Mouse (Mus musculus) embryo, embryonic 11.5 days (tissue): ENCODE measurements around the gene C1qb.

Source experiments
- DNase-seq: peaks from one replicate; pipeline ENCODE4 v3.0.0-alpha.2; 2012; ENCODE audit warnings: low read depth, low spot score

Gene C1qb

DNA sequence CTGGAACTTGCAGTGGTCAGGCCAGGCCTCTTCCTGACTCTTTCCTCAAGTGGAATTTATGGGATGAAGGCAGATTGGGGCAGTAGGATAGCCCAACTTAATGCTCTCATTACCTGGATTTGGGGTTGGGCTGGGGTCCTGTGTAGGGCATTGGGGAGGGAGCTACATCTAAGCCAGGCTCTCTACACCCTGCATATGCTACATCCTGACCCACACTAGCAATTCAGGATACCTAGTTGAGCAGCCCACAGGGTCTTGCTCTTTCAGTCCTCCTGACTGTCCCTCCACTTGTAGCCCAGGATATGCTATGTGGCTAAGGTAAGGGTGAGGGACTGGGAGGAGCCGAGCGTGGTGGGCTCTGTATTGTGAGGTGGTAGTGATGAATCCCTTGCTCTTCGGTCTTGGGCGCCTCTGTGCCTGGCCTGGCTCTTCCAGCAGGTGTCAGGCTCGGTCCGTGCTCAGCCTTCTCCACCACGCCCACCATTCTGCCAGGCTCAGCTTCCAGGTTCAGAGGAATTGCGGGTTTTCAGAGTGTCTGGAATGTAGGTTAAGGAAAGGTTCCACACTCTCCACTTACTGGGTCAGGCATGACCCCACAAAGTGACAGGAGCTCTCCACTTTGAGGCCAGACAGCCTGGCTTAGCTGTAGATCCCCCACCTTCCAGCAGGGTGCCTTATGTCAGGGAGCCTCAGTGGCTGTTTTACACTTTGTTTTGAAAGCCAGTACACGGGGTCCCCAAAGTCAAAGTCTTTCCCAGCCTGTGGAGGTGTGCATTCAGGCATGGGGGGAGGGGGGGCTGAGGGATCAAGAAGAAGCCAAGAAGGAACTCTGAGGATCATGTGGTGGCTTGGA is 7.9 kb upstream of the C1qb start:
- DNase-seq = peak; percentile 37

DNA sequence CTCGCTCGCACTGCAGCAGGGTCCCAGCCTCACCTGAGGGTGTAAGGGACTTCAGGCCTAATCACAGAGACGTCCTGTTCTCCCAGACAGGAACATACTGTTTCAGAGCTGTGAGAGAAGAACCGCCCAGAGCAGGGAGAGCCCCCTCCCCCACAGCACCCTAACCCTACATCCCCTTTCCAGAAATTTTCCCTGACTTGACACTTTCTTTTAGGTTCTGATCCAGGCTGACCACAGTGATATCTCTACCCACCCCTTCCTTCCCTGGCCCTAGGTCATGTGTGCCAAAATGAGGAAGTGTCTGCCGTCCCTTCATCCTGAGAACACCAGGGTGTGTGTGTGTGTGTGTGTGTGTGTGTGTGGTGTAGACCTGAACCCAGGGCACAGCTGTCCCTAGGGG is 6.8 kb upstream of the C1qb start, which contains the start of gene C1qc:
Gene C1qc, minus strand, starts transcription at position 255 of the 400 bp plus-strand sequence.
- DNase-seq = no peak

- no peak for DNase-seq
These were observed 6.4 kb upstream of the C1qb start for GRCm38 (mm10) chr4:136892371-136892770.

- DNase-seq = no peak
These were observed 5.1 kb upstream of the C1qb start for GRCm38 (mm10) chr4:136891115-136891514.

- DNase-seq = no peak
These were observed 4.0 kb upstream of the C1qb start for GRCm38 (mm10) chr4:136889981-136890380.

GRCm38 (mm10) chr4:136887714-136888113 is 1.7 kb upstream of the C1qb start:
- no peak for DNase-seq

- no peak for DNase-seq
These were observed 7.4 kb downstream of the C1qb start for GRCm38 (mm10) chr4:136878601-136879000.

- DNase-seq = no peak
These were observed 7.8 kb downstream of the C1qb start for GRCm38 (mm10) chr4:136878171-136878570.

GRCm38 (mm10) chr4:136876971-136877370 is 9.0 kb downstream of the C1qb start:
- no peak for DNase-seq

DNA sequence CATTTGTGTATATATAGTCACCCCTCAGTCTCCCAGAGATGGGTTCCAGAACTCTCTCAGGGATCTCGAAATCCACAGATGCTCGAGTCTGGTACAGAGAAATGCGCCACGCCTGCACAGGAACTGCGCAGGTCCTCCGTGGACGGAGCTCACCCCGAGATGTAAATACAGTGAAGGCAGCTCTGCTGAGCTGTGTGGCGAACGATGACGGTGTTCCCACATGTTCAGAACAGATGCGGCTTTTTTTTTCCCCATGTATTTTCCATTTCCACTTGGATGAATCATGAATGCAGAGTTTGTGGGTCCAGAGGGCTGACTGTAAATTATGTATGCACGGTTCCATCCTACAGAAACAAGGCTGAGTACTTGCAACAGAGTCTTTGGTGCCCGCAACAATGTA is 11.0 kb downstream of the C1qb start:
- no peak for DNase-seq

DNA sequence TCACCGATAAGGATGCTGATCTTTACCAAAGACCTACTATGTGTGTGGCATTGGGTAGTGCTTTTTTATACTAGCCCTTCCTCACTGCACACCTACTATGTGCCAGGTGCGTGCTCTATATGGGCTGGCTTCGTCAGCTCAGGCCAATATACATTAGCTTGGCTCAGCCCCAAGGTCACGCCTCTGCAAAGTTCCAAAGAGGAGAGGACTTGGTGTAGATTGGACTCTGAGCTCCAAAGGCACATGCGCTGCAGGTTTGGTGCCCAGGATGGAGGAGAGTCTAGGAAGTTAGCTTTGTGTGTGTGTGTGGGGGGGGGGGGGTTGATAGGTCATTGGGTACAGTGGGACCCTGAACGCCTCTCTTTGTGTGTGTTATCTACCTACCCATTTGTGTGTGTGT is 17.6 kb downstream of the C1qb start:
- DNase-seq = no peak

DNA sequence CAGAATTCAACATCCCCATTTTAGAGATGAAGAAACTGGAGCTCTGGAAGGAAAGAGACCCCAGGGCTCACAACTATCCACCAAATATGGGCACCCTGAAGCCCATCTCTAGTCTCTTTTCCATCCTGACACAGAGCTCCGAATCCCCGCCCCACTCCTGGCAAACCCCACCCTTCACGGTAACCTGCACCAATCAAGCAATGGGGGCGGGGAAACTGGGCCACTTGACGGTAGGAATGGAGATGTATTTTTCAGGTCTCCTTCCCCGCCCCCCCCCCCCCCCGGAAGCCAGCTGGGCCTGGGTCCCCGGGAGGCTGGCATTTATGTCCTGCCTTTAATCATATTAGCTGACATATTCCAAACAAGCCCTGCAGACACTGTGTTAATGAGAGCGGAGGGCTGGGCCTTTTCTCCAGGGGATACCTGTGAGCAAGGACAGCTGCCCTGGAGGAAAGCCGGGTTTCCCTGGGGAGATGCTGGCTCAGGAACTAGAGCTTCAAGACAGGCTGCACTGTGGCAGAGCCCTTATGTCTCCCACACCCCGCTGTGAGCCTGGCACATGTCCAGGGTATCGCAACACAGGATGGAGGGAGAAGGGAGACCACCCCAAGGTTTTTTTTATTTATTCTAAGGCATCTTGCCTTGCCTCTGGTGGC is 18.2 kb downstream of the C1qb start:
- DNase-seq = no peak

GRCm38 (mm10) chr4:136865531-136865930 is 20.5 kb downstream of the C1qb start:
- DNase-seq = no peak

- peak; percentile 63 for DNase-seq
These were observed 21.1 kb downstream of the C1qb start for GRCm38 (mm10) chr4:136864751-136865470.

- DNase-seq = no peak
These were observed 22.5 kb downstream of the C1qb start for GRCm38 (mm10) chr4:136863517-136863916.

DNA sequence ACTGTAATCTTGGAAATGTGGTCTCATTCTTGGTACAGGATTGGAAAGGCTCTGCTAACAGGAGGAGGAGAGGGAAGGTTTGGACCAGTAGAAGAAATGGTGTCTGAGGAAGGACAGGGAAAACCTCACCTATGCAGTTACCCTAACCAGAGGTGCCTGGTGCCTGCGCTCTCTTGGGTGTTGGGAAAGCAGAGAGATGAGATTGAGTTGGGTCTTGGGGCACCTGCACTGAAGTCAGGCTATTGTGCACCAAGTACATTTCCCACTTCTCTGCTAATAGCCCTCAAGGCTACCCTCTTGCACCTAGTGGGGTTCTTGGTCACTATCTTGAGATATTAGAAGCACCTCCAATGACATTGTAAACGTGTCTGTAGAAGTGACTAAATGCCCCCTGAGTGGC is 23.6 kb downstream of the C1qb start:
- DNase-seq = no peak

GRCm38 (mm10) chr4:136861806-136862205 is 24.2 kb downstream of the C1qb start:
- DNase-seq = no peak

- no peak for DNase-seq
These were observed 26.0 kb downstream of the C1qb start for GRCm38 (mm10) chr4:136860022-136860421.

GRCm38 (mm10) chr4:136855081-136855480 is 30.9 kb downstream of the C1qb start:
- no peak for DNase-seq

DNA sequence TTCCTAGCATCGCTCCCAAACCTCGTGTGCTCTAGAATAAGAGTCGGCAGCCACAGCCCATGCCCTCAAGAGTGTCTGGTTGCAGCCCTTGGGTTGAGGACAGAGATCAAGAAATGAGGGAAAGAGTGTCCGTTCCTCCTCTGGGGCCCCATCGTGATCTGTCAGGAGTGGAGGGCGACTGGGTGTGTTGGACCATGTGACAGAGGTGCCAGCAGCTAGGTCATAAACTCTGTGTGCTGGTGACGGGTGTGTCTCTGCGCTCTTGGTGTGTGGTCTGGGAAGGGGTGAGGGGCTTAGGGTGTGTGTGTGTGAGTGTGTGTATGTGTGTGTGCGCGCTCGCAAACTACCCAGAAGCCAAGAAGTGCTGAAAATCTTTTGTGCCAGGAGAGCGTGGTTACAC is 33.0 kb downstream of the C1qb start:
- no peak for DNase-seq

DNA sequence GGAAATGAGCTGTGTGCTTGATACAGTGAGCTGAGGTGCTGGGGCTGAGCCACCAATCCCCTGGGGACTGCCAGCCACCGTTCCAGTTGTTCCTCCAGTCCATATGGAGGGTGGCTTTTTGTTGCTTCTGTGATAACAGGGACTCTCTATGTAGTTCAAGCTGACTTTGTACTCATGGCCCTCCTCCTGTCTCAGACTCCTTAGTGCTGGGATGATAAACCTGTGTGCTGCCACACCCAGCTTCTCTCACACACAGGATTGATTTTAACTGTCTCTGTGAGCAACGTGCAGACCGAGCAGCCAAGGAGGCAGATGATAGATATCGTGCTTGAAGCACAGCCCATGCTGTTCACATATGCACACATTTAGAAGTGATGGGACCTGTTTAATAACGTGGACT is 33.9 kb downstream of the C1qb start:
- DNase-seq = no peak

DNA sequence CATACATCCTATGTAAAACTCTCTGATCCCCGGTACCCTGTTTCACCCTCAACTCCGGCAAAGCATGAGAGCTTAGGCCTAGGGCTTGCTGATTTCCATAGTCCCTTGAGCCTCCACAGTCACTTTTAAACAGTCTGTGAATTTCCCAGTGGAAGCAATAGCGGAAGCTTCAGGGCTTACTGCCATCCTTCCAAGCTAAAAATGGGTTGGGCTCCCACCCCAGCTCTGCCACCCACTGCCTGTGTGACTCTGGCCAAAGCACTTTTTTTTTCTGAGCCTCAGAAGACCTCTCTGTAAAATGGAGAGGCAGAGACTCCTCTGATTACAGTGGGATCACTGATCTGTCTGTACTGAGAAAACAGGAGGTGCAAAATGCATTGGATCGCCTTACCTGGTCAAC is 37.4 kb downstream of the C1qb start:
- no peak for DNase-seq
